ENCODE assay signal across 9 mouse cellular contexts in the genomic region with DNA sequence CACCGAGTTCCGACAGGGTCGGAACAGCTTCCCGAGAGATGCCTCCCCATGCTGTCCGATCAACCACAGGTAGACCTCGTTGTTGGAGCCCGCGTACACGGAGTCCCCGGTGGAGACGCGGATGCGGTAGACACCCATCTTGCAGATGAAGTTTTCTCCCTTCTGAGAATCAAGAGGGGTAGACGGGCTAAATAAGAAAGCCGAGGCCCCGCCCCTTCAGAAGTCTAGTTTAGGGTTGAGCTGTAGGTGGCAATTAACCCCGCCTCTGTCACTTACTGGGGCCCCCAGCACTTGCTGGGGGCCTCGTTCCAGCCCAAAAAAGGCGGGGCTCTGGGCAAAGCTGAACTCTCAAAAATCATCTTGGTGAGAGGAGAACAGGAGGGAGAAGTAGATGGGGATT. TPM values are rescaled to one million over a fixed set of nuclear protein-coding genes. Genes with fewer than 3 reads are reported as not detected.
DNase-seq lines count a peak whose midpoint lies in the region; ATAC-seq lines count a peak whose summit lies in the region.
"Had no signal": no experiment of that assay in that cellular context is flagged by ENCODE, and none has a peak within 500 bp of the region (broad histone marks: within the 10 kb centered on the region; RNA-seq: fewer than 3 reads in every experiment).

Gene Alox15, minus strand, starts transcription at position 164 of the 400 bp plus-strand sequence.

- no peak within 1 kb of the TSS for H3K9ac ChIP-seq in midbrain, embryonic 15.5 days

- intact Hi-C loops in heart, postnatal 25 days (cut with DNase I), result no loop called here

- peaks cover 12% of the 10 kb centered on the region for H3K4me1 ChIP-seq in erythroblast, embryonic 14.5 days (ENCODE audit: control insufficient read depth)
- H3K4me1 ChIP-seq in limb, embryonic 10.5 days, result peaks cover 16% of the 10 kb centered on the region
- peaks cover 10% of the 10 kb centered on the region for H3K4me1 ChIP-seq in midbrain, embryonic 15.5 days

- H3K36me3 ChIP-seq in erythroblast, embryonic 14.5 days (ENCODE audit: control insufficient read depth), result no peaks in the 10 kb centered on the region
- H3K36me3 ChIP-seq in limb, embryonic 10.5 days, result no peaks in the 10 kb centered on the region
- H3K36me3 ChIP-seq in midbrain, embryonic 15.5 days (replicated peaks), result no peaks in the 10 kb centered on the region

- H3K27ac ChIP-seq in limb, embryonic 10.5 days, result no peak within 1 kb of the TSS
- no peak within 1 kb of the TSS for H3K27ac ChIP-seq in midbrain, embryonic 15.5 days
- H3K27ac ChIP-seq: heart, adult 2 months had no signal

- ATAC-seq in midbrain, embryonic 15.5 days (replicated peaks), result no peak

- H3K27me3 ChIP-seq in erythroblast, embryonic 14.5 days (ENCODE audit: control insufficient read depth), result peaks cover 61% of the 10 kb centered on the region
- H3K27me3 ChIP-seq in limb, embryonic 10.5 days (ENCODE audit: low read depth, poor library complexity, severe bottlenecking), result peaks cover 69% of the 10 kb centered on the region
- peaks cover 35% of the 10 kb centered on the region for H3K27me3 ChIP-seq in midbrain, embryonic 15.5 days (replicated peaks)

- WGBS in limb, embryonic 10.5 days, result under 1% methylated on average over 19 of the region's 19 CpGs
- under 1% methylated on average over 19 of the region's 19 CpGs for WGBS in midbrain, embryonic 15.5 days

- peak within 1 kb of the TSS; percentile 34 for H3K4me3 ChIP-seq in erythroblast, embryonic 14.5 days (replicated peaks)
- peak within 1 kb of the TSS; percentile 49 for H3K4me3 ChIP-seq in limb, embryonic 10.5 days
- H3K4me3 ChIP-seq in midbrain, embryonic 15.5 days, result peak within 1 kb of the TSS; percentile 24
- H3K4me3 ChIP-seq: heart, adult 2 months had no signal

- peak; percentile 3 to 20 for DNase-seq in heart, adult 18-20 months
- no peak for DNase-seq in heart, postnatal 25 days (ENCODE audit: low spot score)
- DNase-seq in limb, embryonic 10.5 days (ENCODE audit: low spot score), result peak; percentile 51
- DNase-seq in layer of hippocampus, adult 9-11 months, result no peak
- DNase-seq in adrenal gland, adult 18-20 months (ENCODE audit: low spot score in 2 of 2), result no peak
- DNase-seq in cerebellum, postnatal 36 days, result no peak

- no peaks in the 10 kb centered on the region for H3K9me3 ChIP-seq in erythroblast, embryonic 14.5 days (ENCODE audit: control insufficient read depth, low read length)
- H3K9me3 ChIP-seq in limb, embryonic 10.5 days (replicated peaks), result no peaks in the 10 kb centered on the region
- H3K9me3 ChIP-seq in midbrain, embryonic 15.5 days, result no peaks in the 10 kb centered on the region

- peak within 1 kb of the TSS; percentile 52 for H3K4me2 ChIP-seq in midbrain, embryonic 15.5 days

RNA-seq across cellular contexts. Expression of gene Alox15, which starts in this region (rescaled TPM):
- total RNA-seq in heart, adult 18-20 months (2021), result 1 to 10 TPM; 4.0 to 7.2 TPM
- 1 to 10 TPM; 4.8 to 5.4 TPM for total RNA-seq in heart, postnatal 25 days (2021)
- 0.03 TPM in 1 of 2 replicates, not detected in the other for polyA plus RNA-seq in erythroblast, embryonic 14.5 days (2012)
- not detected in 2 replicates for polyA plus RNA-seq in limb, embryonic 10.5 days (2016; fragmentation: Nextera tagmentation; extraction: Ambion mirVana)
- polyA plus RNA-seq in midbrain, embryonic 15.5 days (2015; fragmentation: Nextera tagmentation; extraction: Ambion mirVana), result 0.06 TPM in 1 of 2 replicates, not detected in the other
- total RNA-seq in adrenal gland, adult 18-20 months (2021), result 1 to 10 TPM; 2.8 to 7.9 TPM

Comparison
In these comparisons a context has a peak if more than half of its experiments do, and no peak if none do; other contexts are left out.
1. DNase-seq: peak in heart, adult 18-20 months (2 of 2); none in heart, postnatal 25 days (single experiment), layer of hippocampus, adult 9-11 months (single experiment), adrenal gland, adult 18-20 months (0 of 2) and cerebellum, postnatal 36 days (0 of 2).
2. Peak in DNase-seq and H3K4me3 ChIP-seq in limb, embryonic 10.5 days; RNA of the gene not detected or under 1 TPM.
3. Peak in every context shown above with its lines, with median percentiles within 50 percentile points of each other: H3K4me3 ChIP-seq.